Mouse (Mus musculus) kidney, adult 2 months (tissue): Measurements from ENCODE around the gene Dntt.

Source experiments
- CTCF ChIP-seq: fragments of 200-500 bp; conservative IDR thresholded peaks from 2 replicates; pipeline ENCODE4 v1.5.1; 2011; ENCODE audit warnings: low read depth, mild to moderate bottlenecking, control low read depth, low read length, moderate library complexity, mixed read lengths; ENCODE audit not compliant: insufficient read depth, insufficient read length
- POLR2A ChIP-seq: fragments of 200-500 bp; IDR thresholded peaks from one replicate; pipeline ENCODE4 v1.6.1; 2011; ENCODE audit warnings: low read depth, low read length, control low read depth

- no peak for TF ChIP-seq CTCF
- TF ChIP-seq POLR2A = no peak
Measured at GRCm38 (mm10) chr19:41035809-41036551, 6.9 kb downstream of the Dntt start.
